Mouse (Mus musculus) B cell, adult 67 days (primary cell): Measurements from ENCODE around the gene Commd3. TPM values are rescaled to one million over a fixed set of nuclear protein-coding genes. Genes with fewer than 3 reads are reported as not detected.

ENCODE experiments used
- total RNA-seq, 2 experiments: library from RNA; stranded (reverse); gene quantifications; 4 replicates each; pipeline ENCODE4 v1.2.4; 2023

The Commd3 gene
- 100 to 1,000 TPM in 1 of 2 experiments, 10 to 100 TPM in 1; 84.0 to 104 TPM for total RNA-seq

GRCm38 (mm10) chr2:18672133-18672765 is at the start of gene Commd3:
TSS of gene Commd3 (plus strand) at chr2:18672384.

DNA sequence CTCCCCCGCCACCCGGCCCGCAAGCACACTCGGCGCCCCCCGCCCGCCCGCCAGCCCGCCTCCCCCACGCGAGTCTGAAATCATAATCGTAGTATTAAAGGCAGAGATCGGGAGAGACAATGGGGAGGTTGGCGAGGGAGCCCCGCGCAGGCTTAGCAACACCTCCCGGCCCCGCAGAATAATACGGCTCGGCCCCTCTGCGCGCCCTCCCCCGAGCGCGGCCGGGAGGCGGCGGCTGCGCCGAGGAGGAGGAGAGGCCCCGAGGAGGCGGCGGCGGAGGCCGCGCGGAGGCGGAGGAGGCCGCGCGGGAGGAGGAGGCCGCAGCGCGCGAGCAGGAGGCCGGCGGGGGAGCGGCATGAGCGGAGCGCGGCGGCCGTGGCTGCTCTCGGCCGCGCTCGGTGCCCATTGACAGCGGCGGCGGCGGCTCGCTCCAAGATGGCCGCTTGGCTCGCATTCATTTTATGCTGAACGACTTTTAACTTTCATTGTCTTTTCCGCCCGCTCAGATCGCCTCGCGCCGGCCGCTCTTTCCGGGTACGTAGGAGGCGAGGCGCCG is 4.8 kb downstream of the Commd3 start, which contains the start of gene Bmi1:
Gene Bmi1, plus strand, starts transcription at position 83 of the 556 bp plus-strand sequence.

GRCm38 (mm10) chr2:18693871-18694610 is 21.9 kb downstream of the Commd3 start, which contains the start of gene Spag6:
TSS of gene Spag6 (plus strand) at chr2:18694032.

Other genes with a start within 250 kb of the Commd3 start
- 10 to 100 TPM; 55.5 to 59.0 TPM for gene Bmi1, start 4.6 kb downstream of the Commd3 start, total RNA-seq
- gene Spag6, start 21.6 kb downstream of the Commd3 start, total RNA-seq: 1 to 10 TPM in 1 of 2 experiments, under 1 TPM in 1; 0.73 to 1.1 TPM